Comparison of ENCODE assay signal across 20 mouse cellular contexts in the genomic region with DNA sequence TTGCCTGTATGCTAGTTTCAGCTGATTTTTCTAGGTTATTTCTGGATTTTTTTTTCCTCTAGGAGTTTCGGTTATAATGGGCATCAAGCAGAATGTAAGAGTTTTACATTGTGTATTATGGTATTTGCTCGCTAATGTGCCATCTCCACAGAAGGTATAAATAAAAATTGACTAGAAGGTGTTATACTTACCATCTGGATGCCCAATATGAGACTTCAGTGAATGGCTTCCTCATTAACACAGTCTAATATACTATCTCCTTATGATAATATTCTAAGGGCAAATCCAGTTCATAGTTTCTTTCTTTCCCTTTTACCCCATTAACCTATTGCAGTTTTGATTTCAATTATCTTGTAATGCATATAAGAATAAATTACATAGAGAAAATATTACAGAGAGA.
DNase-seq lines count a peak whose midpoint lies in the region; ATAC-seq and TF ChIP-seq lines count a peak whose summit lies in the region.
"Had no signal": no experiment of that assay in that cellular context is flagged by ENCODE, and none has a peak within 500 bp of the region (broad histone marks: within the 10 kb centered on the region; RNA-seq: fewer than 3 reads in every experiment).

No protein-coding gene starts in this region.

- DNase-seq in forebrain, postnatal 0 days: no peak
- DNase-seq in forebrain, embryonic 14.5 days (ENCODE audit: low spot score): peak; percentile 44
- no peak for DNase-seq in forebrain, embryonic 10.5 days (ENCODE audit: extremely low spot score, low spot score)
- peak; percentile 13 for DNase-seq in brain, adult 2 months (ENCODE audit: low read depth, low spot score)
- peak; percentile 56 for DNase-seq in brain, embryonic 14.5 days (ENCODE audit: low read depth)
- DNase-seq in layer of hippocampus, adult 2 months (ENCODE audit: low spot score in 2 of 2): no peak
- no peak for DNase-seq in spleen, postnatal 4 days (ENCODE audit: low spot score in 2 of 2)
- DNase-seq: adrenal gland, adult 2 months; adrenal gland, postnatal 10 days; adrenal gland, postnatal 25 days; cerebellum, adult 11 months; cerebellum, adult 18-20 months; cerebellum, adult 8-10 months; cerebellum, postnatal 10 days; cerebellum, postnatal 25 days; embryo, embryonic 11 days had no signal

- no peak overlapping the region for H3K4me2 ChIP-seq in forebrain, embryonic 12.5 days
- no peak overlapping the region for H3K4me2 ChIP-seq in forebrain, postnatal 0 days (ENCODE audit: low read depth)
- no peak overlapping the region for H3K4me2 ChIP-seq in forebrain, embryonic 14.5 days (ENCODE audit: low read length)
- H3K4me2 ChIP-seq: embryonic facial prominence, embryonic 13.5 days; embryonic facial prominence, embryonic 15.5 days had no signal

- H3K36me3 ChIP-seq in forebrain, embryonic 12.5 days (replicated peaks): no peaks in the 10 kb centered on the region
- H3K36me3 ChIP-seq in forebrain, postnatal 0 days (ENCODE audit: insufficient read depth): no peaks in the 10 kb centered on the region
- H3K36me3 ChIP-seq in forebrain, embryonic 14.5 days (ENCODE audit: control insufficient read depth, insufficient read depth, low read length): no peaks in the 10 kb centered on the region
- H3K36me3 ChIP-seq in forebrain, embryonic 10.5 days (replicated peaks): no peaks in the 10 kb centered on the region
- H3K36me3 ChIP-seq: embryonic facial prominence, embryonic 13.5 days; embryonic facial prominence, embryonic 15.5 days had no signal

- peak; percentile 39; the same call in 1 of the 2 replicates for ATAC-seq in forebrain, embryonic 12.5 days (ENCODE audit: low FRiP score)
- no peak for ATAC-seq in forebrain, postnatal 0 days
- peak; percentile 50; the same call in 1 of the 2 replicates for ATAC-seq in forebrain, embryonic 14.5 days

- no peak for TF ChIP-seq POLR2A in brain, embryonic 14.5 days (IDR thresholded peaks at IDR 0.05; ENCODE audit: borderline replicate concordance, extremely low read depth, insufficient read depth, insufficient read length, poor library complexity, severe bottlenecking)

- WGBS in forebrain, embryonic 12.5 days: 93% methylated on average over 2 of the region's 2 CpGs
- 63% methylated on average over 2 of the region's 2 CpGs for WGBS in forebrain, postnatal 0 days
- 54% methylated on average over 2 of the region's 2 CpGs for WGBS in forebrain, embryonic 14.5 days
- WGBS in forebrain, embryonic 10.5 days: 92% methylated on average over 2 of the region's 2 CpGs

- H3K9ac ChIP-seq in forebrain, embryonic 12.5 days: no peak overlapping the region
- no peak overlapping the region for H3K9ac ChIP-seq in forebrain, postnatal 0 days
- no peak overlapping the region for H3K9ac ChIP-seq in forebrain, embryonic 14.5 days (ENCODE audit: low read length)
- H3K9ac ChIP-seq: embryonic facial prominence, embryonic 13.5 days; embryonic facial prominence, embryonic 15.5 days had no signal

- H3K4me1 ChIP-seq in forebrain, embryonic 12.5 days: no peaks in the 10 kb centered on the region
- no peaks in the 10 kb centered on the region for H3K4me1 ChIP-seq in forebrain, postnatal 0 days (ENCODE audit: insufficient read depth)
- no peaks in the 10 kb centered on the region for H3K4me1 ChIP-seq in forebrain, embryonic 14.5 days (ENCODE audit: control insufficient read depth, insufficient read depth, low read length)
- H3K4me1 ChIP-seq in forebrain, embryonic 10.5 days: no peaks in the 10 kb centered on the region
- H3K4me1 ChIP-seq: embryonic facial prominence, embryonic 13.5 days; embryonic facial prominence, embryonic 15.5 days had no signal

- H3K27ac ChIP-seq in forebrain, embryonic 12.5 days: no peak overlapping the region
- no peak overlapping the region for H3K27ac ChIP-seq in forebrain, postnatal 0 days (ENCODE audit: low read depth, low read length)
- H3K27ac ChIP-seq in forebrain, embryonic 14.5 days (ENCODE audit: low read depth, low read length): no peak overlapping the region
- no peak overlapping the region for H3K27ac ChIP-seq in forebrain, embryonic 10.5 days
- H3K27ac ChIP-seq in layer of hippocampus, adult 2 months: no peak overlapping the region
- H3K27ac ChIP-seq: embryonic facial prominence, embryonic 13.5 days; embryonic facial prominence, embryonic 15.5 days had no signal

- TF ChIP-seq CTCF in forebrain, postnatal 0 days (IDR thresholded peaks at IDR 0.05; ENCODE audit: low read depth): no peak
- TF ChIP-seq CTCF in brain, embryonic 14.5 days (IDR thresholded peaks at IDR 0.05; ENCODE audit: borderline replicate concordance, extremely low read depth, insufficient read depth, insufficient read length): no peak
- TF ChIP-seq CTCF in layer of hippocampus, adult 2 months (conservative IDR thresholded peaks at IDR 0.05): no peak

- H3K4me3 ChIP-seq in forebrain, embryonic 12.5 days (replicated peaks): no peak overlapping the region
- H3K4me3 ChIP-seq in forebrain, postnatal 0 days (ENCODE audit: low read depth, low read length): no peak overlapping the region
- H3K4me3 ChIP-seq in forebrain, embryonic 14.5 days (ENCODE audit: low read depth, low read length): no peak overlapping the region
- no peak overlapping the region for H3K4me3 ChIP-seq in forebrain, embryonic 10.5 days
- no peak overlapping the region for H3K4me3 ChIP-seq in layer of hippocampus, adult 2 months
- H3K4me3 ChIP-seq: embryonic facial prominence, embryonic 13.5 days; embryonic facial prominence, embryonic 15.5 days; erythroblast, embryonic 14.5 days had no signal

- no peaks in the 10 kb centered on the region for H3K9me3 ChIP-seq in forebrain, embryonic 12.5 days
- H3K9me3 ChIP-seq in forebrain, postnatal 0 days (ENCODE audit: low read length): no peaks in the 10 kb centered on the region
- H3K9me3 ChIP-seq in forebrain, embryonic 14.5 days (replicated peaks; ENCODE audit: control insufficient read depth, low read length): no peaks in the 10 kb centered on the region
- H3K9me3 ChIP-seq in forebrain, embryonic 10.5 days: no peaks in the 10 kb centered on the region
- H3K9me3 ChIP-seq: embryonic facial prominence, embryonic 13.5 days; embryonic facial prominence, embryonic 15.5 days had no signal

- H3K27me3 ChIP-seq in forebrain, embryonic 12.5 days: no peaks in the 10 kb centered on the region
- H3K27me3 ChIP-seq in forebrain, postnatal 0 days (ENCODE audit: insufficient read depth, low read length): no peaks in the 10 kb centered on the region
- H3K27me3 ChIP-seq in forebrain, embryonic 14.5 days (replicated peaks; ENCODE audit: control insufficient read depth, insufficient read depth, low read length): no peaks in the 10 kb centered on the region
- no peaks in the 10 kb centered on the region for H3K27me3 ChIP-seq in forebrain, embryonic 10.5 days (ENCODE audit: poor library complexity, severe bottlenecking)
- H3K27me3 ChIP-seq: embryonic facial prominence, embryonic 13.5 days; embryonic facial prominence, embryonic 15.5 days had no signal

Comparison
In these comparisons a context has a peak if more than half of its experiments do, and no peak if none do; other contexts are left out.
1. DNase-seq: peak in forebrain, embryonic 14.5 days (single experiment), brain, adult 2 months (single experiment) and brain, embryonic 14.5 days (single experiment); none in forebrain, postnatal 0 days (single experiment), forebrain, embryonic 10.5 days (single experiment), layer of hippocampus, adult 2 months (0 of 2) and spleen, postnatal 4 days (0 of 2).